Mouse (Mus musculus) central nervous system, embryonic 14 days (tissue): Measurements from ENCODE around the gene Dusp28. TPM values are rescaled to one million over a fixed set of nuclear protein-coding genes. Genes with fewer than 3 reads are reported as not detected.

ENCODE experiments used
- polyA plus RNA-seq: library from polyadenylated mRNA; depleted of rRNA; stranded (reverse); fragments of >200 nt; gene quantifications from 2 replicates; pipeline ENCODE4 v1.2.3, GENCODE M21; 2012; rRNA removed

Dusp28 gene
- polyA plus RNA-seq = 15.8 and 16.5 TPM in 2 replicates

GRCm38 (mm10) chr1:92906779-92907631, at the start of gene Dusp28:
Gene Dusp28, plus strand, starts transcription at chr1:92906981.

GRCm38 (mm10) chr1:92902786-92903185, 4.0 kb upstream of the Dusp28 start, which contains the start of gene Ankmy1:
Gene Ankmy1, minus strand, starts transcription at chr1:92902906.

GRCm38 (mm10) chr1:92910239-92910885, 3.6 kb downstream of the Dusp28 start, which contains the start of gene Rnpepl1:
Gene Rnpepl1, plus strand, starts transcription at chr1:92910783.

GRCm38 (mm10) chr1:92934182-92934827, 27.5 kb downstream of the Dusp28 start, which contains the start of gene Capn10:
Gene Capn10, plus strand, starts transcription at chr1:92934376.

GRCm38 (mm10) chr1:92950607-92951006, 43.8 kb downstream of the Dusp28 start, which contains the start of gene Gpr35:
Gene Gpr35, plus strand, starts transcription at chr1:92950865.

Other genes starting within 250 kb of the Dusp28 start
- 116 and 132 TPM in 2 replicates for gene Gpc1, start 75.3 kb upstream of the Dusp28 start, polyA plus RNA-seq
- gene Ankmy1, start 4.1 kb upstream of the Dusp28 start, polyA plus RNA-seq = 0.29 and 0.39 TPM in 2 replicates
- gene Rnpepl1, start 3.8 kb downstream of the Dusp28 start, polyA plus RNA-seq = 46.9 and 49.4 TPM in 2 replicates
- 58.3 and 60.3 TPM in 2 replicates for gene Capn10, start 27.4 kb downstream of the Dusp28 start, polyA plus RNA-seq
- 0.49 and 0.64 TPM in 2 replicates for gene Gpr35, start 43.9 kb downstream of the Dusp28 start, polyA plus RNA-seq
- gene Aqp12, start 99.4 kb downstream of the Dusp28 start, polyA plus RNA-seq = not detected in 2 replicates
- 128 and 137 TPM in 2 replicates for gene Kif1a, start 195.0 kb downstream of the Dusp28 start, polyA plus RNA-seq
- not detected in 2 replicates for gene Agxt, start 228.3 kb downstream of the Dusp28 start, polyA plus RNA-seq